Mouse (Mus musculus) gastrocnemius, postnatal 4 days (tissue): Measurements from ENCODE around the gene Cstf3. TPM values are rescaled to one million over a fixed set of nuclear protein-coding genes. Genes with fewer than 3 reads are reported as not detected.
"Not testable (repeated sequence)": the region's sequence is repeated elsewhere in the genome, so short reads cannot be mapped to it uniquely, and the experiment has no call there.

Experiments used
- DNase-seq, 2 experiments: peaks; one replicate each; pipeline ENCODE4 v3.0.0; 2021 to 2022; ENCODE audit warnings: low spot score in 2 of 2, mixed read lengths in 2 of 2
- long read RNA-seq, 2 experiments: library from polyadenylated mRNA; stranded (forward); transcript quantifications; one replicate each; pipeline ENCODE4 v2.0.0; 2021
- total RNA-seq, 2 experiments: library from RNA; stranded (reverse); gene quantifications; 2 replicates each; pipeline ENCODE4 v1.2.3; 2021

Cstf3 gene
- 10 to 100 TPM; 22.6 to 28.9 TPM for total RNA-seq
- long read RNA-seq, experiment 1, transcript Cstf3-201 (21 exons, 2,817 nt), result major isoform, 6 of 22 reads
- long read RNA-seq, experiment 1, transcript Cstf3-202 (3 exons, 2,589 nt), result minor isoform, 5 of 22 reads
- long read RNA-seq, experiment 1, partial matches to known transcripts, result 1 of 22 reads
- long read RNA-seq, experiment 1, other reads (novel, unspliced or antisense), result 6 of 22 reads
- long read RNA-seq, experiment 2, transcript Cstf3-201 (21 exons, 2,817 nt), result major isoform, 6 of 15 reads
- long read RNA-seq, experiment 2, partial matches to known transcripts, result 1 of 15 reads
- long read RNA-seq, experiment 2, other reads (novel, unspliced or antisense), result 5 of 15 reads

DNA sequence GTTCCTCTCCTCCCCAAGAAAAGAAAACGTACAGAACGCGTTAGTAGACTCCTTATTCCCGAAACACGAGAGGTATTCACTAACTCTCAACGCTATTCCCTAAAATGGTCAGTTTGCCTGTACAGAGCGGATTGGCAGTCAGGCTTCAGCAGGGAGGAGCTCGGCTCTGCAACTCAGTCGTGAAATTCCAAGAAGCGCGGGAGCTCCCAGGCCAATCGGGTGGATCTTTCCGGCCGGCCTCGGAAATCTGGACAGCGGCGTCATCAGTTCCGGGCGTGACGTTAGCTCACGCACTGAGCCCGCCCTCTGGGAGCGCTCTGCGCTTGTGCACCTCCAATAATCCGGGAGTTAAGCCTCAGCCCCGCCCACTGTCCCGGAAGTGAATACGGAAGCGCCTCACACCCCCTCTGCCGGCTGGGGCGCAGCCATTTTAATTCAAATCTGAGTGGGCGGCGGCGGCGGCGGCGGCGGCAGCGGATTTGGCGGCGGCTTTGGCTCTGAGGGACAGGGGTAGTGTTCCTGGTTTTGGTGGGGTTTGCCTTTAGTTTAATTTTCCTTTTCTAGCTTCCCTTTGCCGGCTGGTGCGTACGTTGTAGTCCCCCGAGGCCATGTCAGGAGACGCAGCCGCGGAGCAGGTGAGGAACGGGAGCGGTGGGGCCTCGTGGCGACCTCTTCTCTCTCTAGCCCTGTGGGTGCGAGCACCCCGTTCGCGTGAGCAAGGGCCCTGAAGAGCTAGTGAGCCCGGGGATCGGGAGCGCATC is at the start of gene Cstf3:
Cstf3 (plus strand) TSS at position 456 of the 761 bp plus-strand sequence.
- peak; percentile 95 to 99 for DNase-seq

- DNase-seq, result not testable (repeated sequence)
Measured at GRCm38 (mm10) chr2:104556711-104557110, 33.6 kb upstream of the Cstf3 start.

DNA sequence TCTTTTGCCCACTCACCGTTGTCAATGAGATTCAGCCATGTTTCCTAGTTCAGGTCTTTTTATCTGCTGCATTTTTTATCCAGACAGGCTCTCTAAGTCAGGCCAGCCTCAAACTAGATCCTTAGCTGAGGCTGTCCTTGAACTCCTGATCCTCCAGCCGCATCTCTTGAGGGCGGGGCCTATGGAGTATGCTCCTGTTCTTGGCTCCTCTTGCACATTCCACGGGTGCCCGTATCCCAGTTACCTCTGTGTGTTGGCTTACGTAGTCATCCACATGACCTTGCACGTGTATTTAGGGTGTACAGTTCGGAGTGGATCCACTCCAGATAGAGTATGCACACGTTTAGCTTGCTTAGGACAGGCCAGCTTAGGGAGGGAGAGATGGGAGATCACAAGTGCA is 32.6 kb upstream of the Cstf3 start:
- no peak for DNase-seq

GRCm38 (mm10) chr2:104558326-104558725 is 32.0 kb upstream of the Cstf3 start:
- no peak for DNase-seq

DNA sequence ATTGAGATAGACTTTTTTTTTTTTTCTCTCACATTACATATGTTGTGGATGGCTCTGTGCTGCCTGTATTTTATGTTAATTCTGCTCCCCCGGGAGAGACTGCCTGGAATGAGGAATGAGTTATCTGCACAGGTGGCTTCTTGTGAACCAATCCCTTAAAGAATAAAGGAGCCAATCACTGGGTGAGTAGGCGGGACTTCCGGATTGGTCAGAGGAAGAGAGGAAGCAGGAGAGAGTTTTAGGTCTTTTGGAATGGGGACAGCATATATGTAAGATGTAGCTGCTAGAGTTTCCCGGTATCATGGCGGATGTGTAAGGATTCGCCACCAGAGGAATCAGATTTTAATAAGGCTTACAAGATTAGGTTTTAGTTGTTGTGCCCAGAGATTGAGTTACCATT is 31.4 kb upstream of the Cstf3 start:
- no peak for DNase-seq

- DNase-seq, result no peak
Measured at GRCm38 (mm10) chr2:104559591-104560380, 30.5 kb upstream of the Cstf3 start.

DNA sequence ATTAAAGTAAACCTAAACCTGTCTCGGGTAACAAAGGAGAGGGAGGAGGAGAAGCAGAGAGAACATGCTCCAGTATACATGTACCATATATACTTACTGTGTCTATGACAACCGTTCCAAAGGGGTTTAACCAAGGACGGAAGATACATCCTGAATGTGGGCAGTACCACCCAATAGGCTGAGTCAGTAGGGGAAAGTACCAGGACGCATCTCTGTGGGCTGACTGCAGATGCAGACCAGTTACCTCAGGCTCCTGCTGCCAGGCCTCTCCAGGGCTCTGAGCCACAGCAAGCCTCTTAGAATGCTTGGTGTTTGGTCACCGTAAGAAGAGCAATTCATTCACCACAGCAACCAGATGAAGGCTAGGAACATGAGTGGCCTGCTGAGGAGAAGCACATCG is 28.9 kb upstream of the Cstf3 start:
- no peak for DNase-seq

GRCm38 (mm10) chr2:104561986-104562532 is 28.3 kb upstream of the Cstf3 start:
- no peak for DNase-seq

DNA sequence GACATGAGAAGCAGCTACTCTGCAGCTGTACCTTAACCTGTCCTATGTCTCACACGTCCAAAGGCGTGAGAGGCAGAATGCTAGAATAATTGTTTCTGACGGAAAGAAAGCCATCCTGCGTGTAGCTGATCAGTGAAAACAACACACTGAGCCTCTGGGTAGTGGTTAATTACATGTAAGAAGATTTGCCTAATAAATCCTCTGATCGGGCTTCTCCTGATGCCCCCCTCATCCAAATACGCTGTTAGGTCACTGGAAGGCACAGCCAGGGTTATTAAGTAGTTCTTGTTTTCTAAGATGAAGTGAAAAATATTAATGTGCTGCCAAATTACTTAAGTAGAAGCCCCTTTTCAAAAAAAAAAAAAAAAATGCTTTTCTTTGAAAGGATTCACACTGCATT is 18.3 kb upstream of the Cstf3 start:
- no peak for DNase-seq

DNA sequence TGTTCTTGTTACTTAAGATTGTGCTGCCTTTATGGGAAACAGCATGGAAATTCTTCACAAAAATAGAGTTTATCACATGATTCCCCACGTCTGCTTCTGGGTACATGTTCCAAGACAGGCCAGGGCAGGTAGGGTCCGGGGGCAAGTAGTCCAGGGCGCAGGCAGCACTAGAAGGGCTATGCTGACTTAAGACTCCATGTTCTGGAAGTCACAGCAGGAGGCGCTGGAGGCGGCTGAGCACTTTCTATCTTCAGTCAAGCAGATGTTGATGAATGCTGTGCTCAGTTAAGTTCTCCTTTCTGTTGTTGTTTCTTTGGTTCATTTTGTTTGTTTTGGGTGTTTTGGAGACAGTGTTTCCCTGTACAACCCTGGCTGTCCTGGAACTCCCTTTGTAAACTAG is 14.1 kb upstream of the Cstf3 start:
- no peak for DNase-seq

DNA sequence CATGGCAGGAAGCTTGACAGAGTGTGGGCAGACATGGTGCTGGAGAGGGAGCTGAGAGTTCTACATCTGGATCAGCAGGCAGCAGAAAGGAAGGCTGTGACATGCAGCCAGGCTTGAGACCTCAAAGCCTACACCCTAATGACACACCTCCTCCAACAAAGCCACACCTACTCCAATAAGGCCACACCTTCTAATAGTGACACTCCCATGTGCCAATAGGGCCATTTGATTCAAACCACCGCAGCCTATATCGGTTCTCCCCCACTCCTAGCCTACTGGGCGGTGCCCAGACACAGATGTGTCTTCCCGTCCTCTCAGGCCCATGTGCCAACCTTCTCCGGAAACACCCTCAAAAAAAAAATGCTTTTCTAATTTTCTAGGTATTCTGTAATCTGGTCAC is 12.3 kb upstream of the Cstf3 start:
- DNase-seq, result no peak

DNA sequence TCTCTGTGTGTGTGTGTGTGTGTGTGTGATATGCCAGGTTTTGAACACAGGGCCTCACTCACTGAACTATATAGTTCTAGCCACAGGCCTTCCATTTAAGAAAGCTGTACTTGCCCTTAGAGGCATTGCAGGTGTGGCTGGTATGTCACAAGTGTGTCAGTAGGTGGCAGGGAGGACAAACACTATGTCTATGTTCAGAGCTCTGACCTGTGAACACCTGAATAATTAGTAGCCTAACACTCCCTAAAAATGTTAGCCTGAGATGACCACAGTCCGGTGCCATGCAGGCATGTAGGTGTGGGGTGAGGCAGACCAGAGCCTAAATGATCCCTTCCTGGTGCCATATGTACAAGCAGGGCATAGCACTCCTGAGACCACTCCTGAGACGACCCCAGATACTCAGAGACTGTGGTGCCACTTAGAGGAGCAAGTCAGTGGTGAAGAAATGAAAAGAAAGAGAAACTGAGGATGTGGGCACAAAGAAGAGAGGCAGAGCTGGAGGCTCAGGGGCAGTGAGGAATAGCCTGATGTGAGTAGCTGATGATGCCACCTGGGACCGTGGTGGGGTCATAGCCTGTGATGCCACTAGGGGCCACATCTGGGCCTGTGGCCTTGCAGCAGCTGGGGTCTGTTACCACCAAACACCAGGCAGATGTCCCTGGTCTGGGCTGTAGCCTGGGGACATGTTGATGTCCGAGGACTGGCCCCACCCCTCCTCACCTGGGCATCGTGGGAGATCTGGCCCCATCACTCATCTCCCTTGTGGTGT is 11.3 kb upstream of the Cstf3 start:
- DNase-seq, result no peak

- DNase-seq, result no peak
Measured at GRCm38 (mm10) chr2:104579784-104580446, 10.4 kb upstream of the Cstf3 start.

GRCm38 (mm10) chr2:104581281-104581879 is 8.9 kb upstream of the Cstf3 start:
- no peak for DNase-seq

- no peak for DNase-seq
Measured at GRCm38 (mm10) chr2:104583032-104583431, 7.3 kb upstream of the Cstf3 start.

GRCm38 (mm10) chr2:104584226-104584625 is 6.1 kb upstream of the Cstf3 start:
- no peak for DNase-seq

- no peak for DNase-seq
Measured at GRCm38 (mm10) chr2:104585645-104586044, 4.7 kb upstream of the Cstf3 start.

DNA sequence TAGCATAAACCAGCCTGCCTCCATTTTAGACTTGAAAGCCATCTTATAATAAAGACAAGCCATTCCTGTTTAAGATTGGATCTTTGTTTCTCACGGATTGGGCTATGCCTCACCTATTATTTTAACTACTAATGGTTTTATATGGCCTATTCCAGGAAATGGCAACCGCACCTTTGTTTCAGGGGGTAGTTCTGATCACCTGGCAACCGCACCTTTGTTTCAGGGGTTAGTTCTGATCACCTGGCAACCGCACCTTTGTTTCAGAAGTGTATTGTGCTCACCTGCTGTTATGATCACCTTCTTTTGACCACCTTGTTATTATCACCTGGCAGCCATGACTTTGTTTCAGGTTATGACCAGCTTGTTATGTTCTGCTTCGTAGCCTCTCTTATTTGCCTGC is 1.8 kb upstream of the Cstf3 start:
- no peak for DNase-seq

DNA sequence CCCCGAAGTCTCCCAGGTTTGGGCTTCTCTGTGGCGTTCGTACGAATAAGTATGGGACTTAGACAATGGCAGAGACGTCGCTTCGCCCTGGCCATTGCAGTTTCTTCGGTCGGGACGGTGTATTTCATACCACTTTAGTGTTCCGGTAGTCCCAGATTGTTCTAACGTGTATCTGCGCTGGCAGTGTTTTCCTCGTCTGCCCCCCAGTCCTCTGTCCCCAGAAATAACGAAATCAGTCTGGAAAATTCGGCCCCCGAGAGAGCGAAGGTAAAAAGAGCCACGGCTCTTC is 450 bp downstream of the Cstf3 start:
- no peak for DNase-seq

DNA sequence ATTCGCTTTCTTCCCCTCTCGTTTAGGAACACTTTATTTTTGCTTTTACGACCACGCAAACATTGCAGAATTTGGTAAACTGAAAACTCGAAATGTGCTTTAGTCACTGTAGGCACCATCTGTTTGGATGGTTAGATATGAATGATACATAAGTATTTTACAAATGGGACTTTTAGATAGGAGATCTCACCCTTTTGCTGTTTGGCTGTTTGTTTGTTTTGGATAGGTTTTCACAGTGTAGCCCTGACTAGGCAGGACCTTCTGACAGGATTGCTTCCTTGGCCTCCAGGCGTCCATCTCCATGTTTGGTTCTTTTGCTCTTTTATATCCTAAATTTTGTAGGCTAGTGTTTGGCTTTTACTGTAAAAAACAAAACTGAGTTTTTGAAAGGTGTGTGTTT is 818 bp downstream of the Cstf3 start:
- DNase-seq, result no peak
